Mouse (Mus musculus) hindbrain, embryonic 15.5 days (tissue): ENCODE results near the gene Zfp385b. TPM values are rescaled to one million over a fixed set of nuclear protein-coding genes. Genes with fewer than 3 reads are reported as not detected.
A peak's percentile ranks its signal among the peaks of the same experiment; 100 is the strongest.

ENCODE experiments used
- ATAC-seq: fragments of 200-750 bp; cut with Nextera tagmentation; 2 replicates; pipeline ENCODE4 v1.8.0; 2017; ENCODE audit warnings: low read depth, moderate number of reproducible peaks, moderate TSS enrichment; ENCODE audit not compliant: low FRiP score
- H3K27ac ChIP-seq: fragments of 300-500 bp; sonication (generic); replicated peaks from 2 replicates; pipeline ENCODE4 v1.5.1; 2015; ENCODE audit warnings: mild to moderate bottlenecking, inconsistent platforms
- H3K27me3 ChIP-seq: fragments of 300-500 bp; sonication (generic); 2 replicates; pipeline ENCODE4 v1.6.1; 2015; ENCODE audit warnings: control low read depth, inconsistent platforms
- H3K36me3 ChIP-seq: fragments of 300-500 bp; sonication (generic); 2 replicates; pipeline ENCODE4 v1.6.1; 2015; ENCODE audit warnings: control low read depth, inconsistent platforms
- H3K4me1 ChIP-seq: fragments of 300-500 bp; sonication (generic); replicated peaks from 2 replicates; pipeline ENCODE4 v1.6.1; 2015; ENCODE audit warnings: control low read depth, inconsistent platforms
- H3K4me2 ChIP-seq: fragments of 300-500 bp; sonication (generic); 2 replicates; pipeline ENCODE4 v1.6.1; 2015; ENCODE audit warnings: moderate library complexity, mild to moderate bottlenecking, inconsistent platforms
- H3K4me3 ChIP-seq: fragments of 300-500 bp; sonication (generic); 2 replicates; pipeline ENCODE4 v1.5.1; 2015; ENCODE audit warnings: mild to moderate bottlenecking, inconsistent platforms
- H3K9ac ChIP-seq: fragments of 300-500 bp; sonication (generic); 2 replicates; pipeline ENCODE4 v1.6.1; 2015; ENCODE audit warnings: inconsistent platforms
- H3K9me3 ChIP-seq: fragments of 300-500 bp; sonication (generic); 2 replicates; pipeline ENCODE4 v1.6.1; 2016; ENCODE audit warnings: control low read depth, inconsistent platforms
- WGBS: fragments of 180-500 bp; shearing (Covaris S2); methylation state at CpG from one replicate; pipeline ENCODE4 v1.1.7; 2015; 5-methylcytosine and 5-hydroxymethylcytosine counted together
- polyA plus RNA-seq: library from polyadenylated mRNA; unstranded; fragments of >200 nt; fragmentation: Nextera tagmentation; extraction: Ambion mirVana; gene quantifications from 2 replicates; pipeline ENCODE4 v1.2.1, GENCODE M21; 2015

Zfp385b gene
- polyA plus RNA-seq, 1 experiment from 2014 or later: 12.9 TPM

- H3K9me3 ChIP-seq: no peaks in the 10 kb centered on the region
- H3K4me1 ChIP-seq: no peaks in the 10 kb centered on the region
- H3K4me3 ChIP-seq: no peak overlapping the region
- 87% methylated on average over 7 of the region's 7 CpGs for WGBS
- no peak overlapping the region for H3K27ac ChIP-seq
- H3K9ac ChIP-seq: no peak overlapping the region
- ATAC-seq: no peak
- H3K27me3 ChIP-seq: no peaks in the 10 kb centered on the region
- H3K36me3 ChIP-seq: no peaks in the 10 kb centered on the region
- H3K4me2 ChIP-seq: no peak overlapping the region
Measured at GRCm38 (mm10) chr2:77726798-77727197, 92.6 kb downstream of the Zfp385b start.

GRCm38 (mm10) chr2:77720806-77721205 lies 98.6 kb downstream of the Zfp385b start:
- Histone ChIP-seq H3K9ac (no peak overlapping the region), H3K27me3 (no peaks in the 10 kb centered on the region), H3K4me2 (no peak overlapping the region), H3K36me3 (no peaks in the 10 kb centered on the region), H3K4me3 (no peak overlapping the region), H3K27ac (no peak overlapping the region), H3K4me1 (no peaks in the 10 kb centered on the region), H3K9me3 (no peaks in the 10 kb centered on the region)
- no peak for ATAC-seq
- 84% methylated on average over 4 of the region's 4 CpGs for WGBS

- H3K36me3 ChIP-seq: no peaks in the 10 kb centered on the region
- no peak for ATAC-seq
- no peak overlapping the region for H3K4me2 ChIP-seq
- no peak overlapping the region for H3K4me3 ChIP-seq
- WGBS: 96% methylated on average over 3 of the region's 3 CpGs
- H3K4me1 ChIP-seq: no peaks in the 10 kb centered on the region
- no peaks in the 10 kb centered on the region for H3K9me3 ChIP-seq
- no peaks in the 10 kb centered on the region for H3K27me3 ChIP-seq
- H3K9ac ChIP-seq: no peak overlapping the region
- no peak overlapping the region for H3K27ac ChIP-seq
Measured at GRCm38 (mm10) chr2:77716367-77716766, 103.1 kb downstream of the Zfp385b start.

GRCm38 (mm10) chr2:77713886-77714285 lies 105.6 kb downstream of the Zfp385b start:
- no peak overlapping the region for H3K4me3 ChIP-seq
- no peak overlapping the region for H3K27ac ChIP-seq
- H3K36me3 ChIP-seq: no peaks in the 10 kb centered on the region
- H3K27me3 ChIP-seq: no peaks in the 10 kb centered on the region
- 67% methylated on average over 5 of the region's 5 CpGs for WGBS
- no peak overlapping the region for H3K9ac ChIP-seq
- no peak for ATAC-seq
- no peaks in the 10 kb centered on the region for H3K9me3 ChIP-seq
- no peaks in the 10 kb centered on the region for H3K4me1 ChIP-seq
- no peak overlapping the region for H3K4me2 ChIP-seq

GRCm38 (mm10) chr2:77711751-77712150 lies 107.7 kb downstream of the Zfp385b start:
- no peak overlapping the region for H3K9ac ChIP-seq
- H3K27me3 ChIP-seq: no peaks in the 10 kb centered on the region
- no peak for ATAC-seq
- no peaks in the 10 kb centered on the region for H3K4me1 ChIP-seq
- H3K36me3 ChIP-seq: no peaks in the 10 kb centered on the region
- no peaks in the 10 kb centered on the region for H3K9me3 ChIP-seq
- WGBS: 92% methylated on average over 1 of the region's 1 CpGs
- H3K4me3 ChIP-seq: no peak overlapping the region
- no peak overlapping the region for H3K27ac ChIP-seq
- H3K4me2 ChIP-seq: no peak overlapping the region

DNA sequence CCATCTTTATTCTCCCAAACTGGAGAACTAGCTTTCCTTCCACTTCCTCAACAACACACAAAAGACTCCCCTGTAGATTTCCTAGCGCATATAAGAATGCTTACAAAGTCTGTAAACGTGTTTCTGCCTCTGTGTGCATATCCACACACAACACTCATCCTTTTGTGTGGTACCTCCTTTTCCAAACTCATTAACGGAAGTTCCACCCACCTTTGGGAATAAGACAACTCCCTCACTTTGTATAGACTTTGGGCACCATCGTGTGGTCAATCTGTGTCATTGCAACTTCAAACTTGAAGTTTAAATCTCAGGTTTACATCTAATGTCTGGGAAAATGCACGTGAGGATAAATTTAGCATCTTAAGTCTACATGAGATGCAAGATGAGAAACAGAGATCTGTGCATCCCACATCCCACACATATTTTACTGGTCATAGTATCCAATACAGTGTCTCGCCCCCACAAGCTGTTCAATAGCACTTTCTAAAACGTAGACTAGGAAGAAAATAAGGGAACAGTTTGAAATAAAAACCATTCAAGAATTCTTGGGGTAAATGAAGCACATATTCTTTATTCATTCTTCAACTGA lies 110.1 kb downstream of the Zfp385b start:
- no peak overlapping the region for H3K4me3 ChIP-seq
- peak overlapping the region; percentile 45 for H3K4me2 ChIP-seq
- WGBS: 29% methylated on average over 7 of the region's 7 CpGs
- no peaks in the 10 kb centered on the region for H3K9me3 ChIP-seq
- ATAC-seq: peak; percentile 73; the same call in 1 of the 2 replicates
- no peaks in the 10 kb centered on the region for H3K27me3 ChIP-seq
- H3K9ac ChIP-seq: no peak overlapping the region
- 0 out of 2 replicates have a peak, but pooled peaks cover 1% of the 10 kb centered on the region for H3K4me1 ChIP-seq
- no peaks in the 10 kb centered on the region for H3K36me3 ChIP-seq
- H3K27ac ChIP-seq: no peak overlapping the region

DNA sequence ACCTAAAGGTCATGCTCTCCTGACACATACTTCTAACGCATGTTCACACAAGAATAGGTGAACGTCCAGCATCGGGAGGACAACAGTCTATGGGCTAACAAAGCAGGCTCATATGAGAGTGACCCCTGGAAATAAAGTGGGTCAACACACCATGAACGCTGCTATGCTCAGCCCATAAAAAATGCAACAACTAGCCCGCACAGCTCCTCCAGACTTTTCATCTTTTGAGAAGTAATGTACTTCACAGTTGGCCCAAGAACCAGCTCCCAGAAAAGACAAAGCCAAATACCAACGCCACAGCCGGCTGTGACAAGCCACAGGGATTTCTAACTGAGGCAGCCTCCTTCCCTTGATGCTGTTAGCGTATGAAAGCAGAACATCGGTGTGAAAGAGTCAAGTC lies 112.3 kb downstream of the Zfp385b start:
- 28% methylated on average over 9 of the region's 9 CpGs for WGBS
- no peak overlapping the region for H3K27ac ChIP-seq
- no peaks in the 10 kb centered on the region for H3K9me3 ChIP-seq
- H3K4me3 ChIP-seq: no peak overlapping the region
- H3K36me3 ChIP-seq: no peaks in the 10 kb centered on the region
- H3K27me3 ChIP-seq: no peaks in the 10 kb centered on the region
- ATAC-seq: no peak
- H3K9ac ChIP-seq: no peak overlapping the region
- peaks cover 11% of the 10 kb centered on the region; the same call in 1 of the 2 replicates for H3K4me1 ChIP-seq
- no peak overlapping the region for H3K4me2 ChIP-seq

DNA sequence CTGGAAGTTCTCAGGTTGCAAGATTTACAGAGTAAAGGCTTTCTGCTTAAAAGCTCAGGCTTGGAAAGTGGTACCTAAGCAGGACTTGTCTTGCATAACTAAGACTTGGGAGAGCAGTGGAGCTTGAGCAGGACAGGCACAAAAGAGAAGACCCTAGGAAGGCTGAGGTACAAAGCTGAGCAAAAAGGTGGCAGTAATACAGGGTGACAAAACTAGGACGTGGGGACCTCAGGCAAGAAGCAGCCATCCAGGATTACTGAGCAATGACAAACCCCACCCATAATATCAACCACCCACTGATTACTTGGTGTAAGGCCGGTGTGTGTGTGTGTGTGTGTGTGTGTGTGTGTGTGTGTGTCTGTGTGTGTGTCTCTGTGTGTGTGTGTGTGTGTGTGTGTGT lies 114.0 kb downstream of the Zfp385b start:
- H3K4me1 ChIP-seq: peaks cover 15% of the 10 kb centered on the region; the same call in 1 of the 2 replicates
- H3K9ac ChIP-seq: no peak overlapping the region
- WGBS: 74% methylated on average over 2 of the region's 2 CpGs
- ATAC-seq: no peak
- no peaks in the 10 kb centered on the region for H3K9me3 ChIP-seq
- no peaks in the 10 kb centered on the region for H3K36me3 ChIP-seq
- H3K27me3 ChIP-seq: no peaks in the 10 kb centered on the region
- H3K4me3 ChIP-seq: no peak overlapping the region
- H3K4me2 ChIP-seq: no peak overlapping the region
- no peak overlapping the region for H3K27ac ChIP-seq

- no peaks in the 10 kb centered on the region for H3K36me3 ChIP-seq
- ATAC-seq: peak; percentile 57
- peak overlapping the region; percentile 40 for H3K4me3 ChIP-seq
- 18% methylated on average over 19 of the region's 19 CpGs for WGBS
- H3K9ac ChIP-seq: peak overlapping the region; percentile 25
- H3K4me1 ChIP-seq: peaks cover 15% of the 10 kb centered on the region; the same call in 1 of the 2 replicates
- H3K27me3 ChIP-seq: no peaks in the 10 kb centered on the region
- no peaks in the 10 kb centered on the region for H3K9me3 ChIP-seq
- peak overlapping the region; percentile 74 for H3K27ac ChIP-seq
- peak overlapping the region; percentile 55 for H3K4me2 ChIP-seq
Measured at GRCm38 (mm10) chr2:77703080-77703479, 116.4 kb downstream of the Zfp385b start.

GRCm38 (mm10) chr2:77691174-77691573 lies 128.3 kb downstream of the Zfp385b start:
- H3K36me3 ChIP-seq: no peaks in the 10 kb centered on the region
- no peak for ATAC-seq
- H3K9me3 ChIP-seq: no peaks in the 10 kb centered on the region
- no peak overlapping the region for H3K4me3 ChIP-seq
- no peak overlapping the region for H3K4me2 ChIP-seq
- WGBS: 77% methylated on average over 8 of the region's 8 CpGs
- H3K27me3 ChIP-seq: no peaks in the 10 kb centered on the region
- H3K9ac ChIP-seq: no peak overlapping the region
- no peaks in the 10 kb centered on the region for H3K4me1 ChIP-seq
- H3K27ac ChIP-seq: no peak overlapping the region

- H3K36me3 ChIP-seq: no peaks in the 10 kb centered on the region
- H3K4me2 ChIP-seq: no peak overlapping the region
- 86% methylated on average over 8 of the region's 8 CpGs for WGBS
- H3K4me3 ChIP-seq: no peak overlapping the region
- no peaks in the 10 kb centered on the region for H3K27me3 ChIP-seq
- H3K4me1 ChIP-seq: no peaks in the 10 kb centered on the region
- no peaks in the 10 kb centered on the region for H3K9me3 ChIP-seq
- no peak overlapping the region for H3K27ac ChIP-seq
- no peak for ATAC-seq
- no peak overlapping the region for H3K9ac ChIP-seq
Measured at GRCm38 (mm10) chr2:77690316-77690715, 129.1 kb downstream of the Zfp385b start.

DNA sequence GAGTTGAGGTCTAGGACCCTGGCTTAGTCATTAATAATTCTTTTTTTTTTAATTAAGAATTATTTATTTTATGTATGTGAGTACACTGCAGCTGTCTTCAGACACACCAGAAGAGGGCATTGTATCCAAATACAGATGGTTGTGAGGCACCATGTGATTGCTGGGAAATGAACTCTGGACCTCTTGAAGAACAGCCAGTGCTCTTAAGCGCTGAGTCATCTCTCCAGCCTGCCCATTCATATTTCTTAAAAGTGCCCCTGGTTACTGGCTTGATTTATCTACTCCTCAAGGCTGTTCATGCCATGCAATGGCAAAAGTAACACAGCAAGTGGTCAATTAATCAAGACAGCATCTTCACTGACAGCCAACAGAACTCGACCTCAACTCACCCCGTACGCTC lies 130.8 kb downstream of the Zfp385b start:
- Histone ChIP-seq H3K4me1 (no peaks in the 10 kb centered on the region), H3K4me2 (no peak overlapping the region), H3K27ac (no peak overlapping the region), H3K4me3 (no peak overlapping the region), H3K36me3 (no peaks in the 10 kb centered on the region), H3K27me3 (no peaks in the 10 kb centered on the region), H3K9me3 (no peaks in the 10 kb centered on the region), H3K9ac (no peak overlapping the region)
- 85% methylated on average over 4 of the region's 4 CpGs for WGBS
- ATAC-seq: no peak

- Histone ChIP-seq H3K27ac (no peak overlapping the region), H3K4me3 (no peak overlapping the region), H3K9ac (no peak overlapping the region), H3K9me3 (no peaks in the 10 kb centered on the region), H3K36me3 (no peaks in the 10 kb centered on the region), H3K27me3 (no peaks in the 10 kb centered on the region), H3K4me2 (no peak overlapping the region), H3K4me1 (peaks cover 8% of the 10 kb centered on the region)
- 77% methylated on average over 3 of the region's 3 CpGs for WGBS
- no peak for ATAC-seq
Measured at GRCm38 (mm10) chr2:77684088-77684487, 135.4 kb downstream of the Zfp385b start.
